Mouse (Mus musculus): ENCODE measurements at regions not wholly inside any gene's neighbourhood (a gene's known extent, or its start where the extent isn't known, plus 50 kb on each side); places are given as distances from the start of the nearest gene placed in this dataset.

GRCm38 (mm10) chr8:50180682-50181081 is 1336.9 kb upstream of the Tenm3 start:
- DNase-seq (ENCODE audit: low read depth, low spot score): no peak

GRCm38 (mm10) chr8:50164773-50165454 is 1321.2 kb upstream of the Tenm3 start:
- DNase-seq (ENCODE audit: low read depth, low spot score): no peak

GRCm38 (mm10) chr8:50161076-50161475 is 1317.3 kb upstream of the Tenm3 start:
- DNase-seq (ENCODE audit: low read depth, low spot score): peak; percentile 13

GRCm38 (mm10) chr8:50160326-50160725 is 1316.6 kb upstream of the Tenm3 start:
- DNase-seq (ENCODE audit: low read depth, low spot score): peak; percentile 2

- no peak for DNase-seq (ENCODE audit: low read depth, low spot score)
Measured at GRCm38 (mm10) chr8:50139876-50140275, 1296.1 kb upstream of the Tenm3 start.

- DNase-seq (ENCODE audit: low read depth, low spot score): peak; percentile 8
Measured at GRCm38 (mm10) chr8:50120041-50120440, 1276.3 kb upstream of the Tenm3 start.

GRCm38 (mm10) chr8:50082378-50082777 is 1238.6 kb upstream of the Tenm3 start:
- DNase-seq (ENCODE audit: low read depth, low spot score): no peak

- DNase-seq (ENCODE audit: low read depth, low spot score): peak; percentile 12
Measured at GRCm38 (mm10) chr8:50037096-50037495, 1193.3 kb upstream of the Tenm3 start.

- DNase-seq (ENCODE audit: low read depth, low spot score): no peak
Measured at GRCm38 (mm10) chr8:50027544-50027943, 1183.8 kb upstream of the Tenm3 start.

- DNase-seq (ENCODE audit: low read depth, low spot score): no peak
Measured at GRCm38 (mm10) chr8:50007546-50007945, 1163.8 kb upstream of the Tenm3 start.

GRCm38 (mm10) chr8:50004254-50004653 is 1160.5 kb upstream of the Tenm3 start:
- no peak for DNase-seq (ENCODE audit: low read depth, low spot score)

- no peak for DNase-seq (ENCODE audit: low read depth, low spot score)
Measured at GRCm38 (mm10) chr8:50003641-50004040, 1159.9 kb upstream of the Tenm3 start.

GRCm38 (mm10) chr8:49998281-49999037 is 1154.7 kb upstream of the Tenm3 start:
- no peak for DNase-seq (ENCODE audit: low read depth, low spot score)

All from telencephalon, adult 2 months (tissue).